Mouse (Mus musculus): Measurements from ENCODE around the gene Cdkn2d. TPM values are rescaled to one million over a fixed set of nuclear protein-coding genes. Genes with fewer than 3 reads are reported as not detected.

The Cdkn2d gene
- total RNA-seq (2023), result 100 to 1,000 TPM; 105 to 122 TPM

GRCm38 (mm10) chr9:21291022-21291787 is at the start of gene Cdkn2d:
Gene Cdkn2d (minus strand): TSS chr9:21291407.

DNA sequence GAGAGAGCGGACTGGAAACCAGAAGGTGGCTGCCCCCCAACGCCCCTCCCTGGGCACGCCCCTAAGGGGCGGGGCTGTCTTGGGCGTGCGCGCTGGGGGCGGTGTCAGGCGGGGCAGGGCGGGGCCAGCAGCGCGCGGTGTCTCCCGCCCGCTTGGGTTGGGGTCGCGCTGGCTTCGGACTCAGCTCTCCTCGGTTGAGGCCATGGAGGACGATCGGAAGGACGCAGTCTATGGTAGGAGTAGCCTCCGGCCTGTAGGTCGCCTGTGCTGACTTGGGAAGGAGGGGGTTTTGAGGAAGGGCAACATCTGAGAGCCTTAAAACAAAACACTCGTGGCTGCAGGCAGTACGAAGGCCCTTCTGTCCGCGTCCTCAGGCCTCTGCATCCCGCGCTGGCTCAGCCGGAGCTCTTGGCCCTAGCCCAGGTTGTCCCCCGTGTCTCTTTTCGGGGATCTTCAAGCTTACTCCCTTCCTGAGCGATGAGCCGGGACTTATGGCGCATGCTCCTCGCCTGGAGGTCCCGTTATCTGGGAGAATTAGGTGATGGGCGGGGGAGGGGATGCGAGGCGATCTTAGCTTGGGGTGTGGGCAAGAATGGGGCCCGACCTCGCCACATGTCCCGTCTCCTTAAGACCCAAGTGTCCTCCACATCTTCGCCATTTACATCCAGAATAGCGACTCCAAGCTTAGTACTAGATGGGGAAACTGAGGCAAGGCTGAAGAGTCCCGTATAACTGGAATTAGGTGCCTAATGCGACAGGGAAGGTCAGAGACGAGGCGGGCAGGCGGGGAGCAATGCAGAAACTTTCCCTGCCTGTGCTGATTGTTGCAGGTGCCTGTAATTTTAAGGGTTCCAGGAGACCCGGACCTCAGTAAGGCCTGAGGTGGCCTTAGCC is 29.7 kb upstream of the Cdkn2d start, which contains the start of gene Slc44a2:
Gene Slc44a2, plus strand, starts transcription at position 80 of the 894 bp plus-strand sequence.

GRCm38 (mm10) chr9:21312134-21312533 is 20.9 kb upstream of the Cdkn2d start, which contains the start of gene Ap1m2:
Gene Ap1m2 (minus strand): TSS chr9:21312337.

GRCm38 (mm10) chr9:21287571-21288402 is 3.4 kb downstream of the Cdkn2d start, which contains the start of gene Kri1:
Gene Kri1 (minus strand): TSS chr9:21287969.

GRCm38 (mm10) chr9:21265000-21265561 is 26.1 kb downstream of the Cdkn2d start, which contains the start of gene Atg4d:
Gene Atg4d (plus strand): TSS chr9:21265293.

DNA sequence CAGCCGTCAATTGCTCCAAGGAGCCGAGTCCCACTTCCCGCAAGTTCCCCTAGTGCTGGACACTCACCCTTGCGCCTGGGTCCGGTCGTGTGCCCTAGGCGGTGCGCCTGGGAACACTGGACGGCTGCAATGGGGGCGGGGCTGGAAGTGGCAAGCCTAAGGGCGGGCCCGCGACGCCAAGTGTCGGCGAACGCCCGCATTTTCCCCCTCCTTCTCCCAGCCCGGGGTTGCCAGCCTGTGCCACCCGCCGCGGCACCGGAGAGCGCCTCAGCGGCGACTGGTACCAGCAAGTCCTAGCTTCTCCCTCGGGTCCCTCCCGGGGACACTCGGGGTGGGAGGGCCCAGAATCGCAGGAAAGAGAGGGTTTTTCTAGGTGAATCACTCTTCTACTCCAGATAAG is 42.9 kb downstream of the Cdkn2d start, which contains the start of gene S1pr5:
Gene S1pr5, minus strand, starts transcription at position 118 of the 400 bp plus-strand sequence.

GRCm38 (mm10) chr9:21238733-21239464 is 52.3 kb downstream of the Cdkn2d start, which contains the start of gene Keap1:
Gene Keap1 (minus strand): TSS chr9:21239361.

Other genes with a start within 250 kb of the Cdkn2d start
- not detected for gene Zglp1, start 224.3 kb downstream of the Cdkn2d start, total RNA-seq (2023)
- gene Gm49373, start 218.3 kb downstream of the Cdkn2d start, total RNA-seq (2023), result under 1 TPM; 0.26 to 0.44 TPM
- 1 to 10 TPM; 6.6 to 8.3 TPM for gene Fdx1l, start 217.8 kb downstream of the Cdkn2d start, total RNA-seq (2023)
- 1 to 10 TPM; 2.1 to 3.0 TPM for gene Gm38431, start 199.4 kb downstream of the Cdkn2d start, total RNA-seq (2023)
- gene Raver1, start 199.4 kb downstream of the Cdkn2d start, total RNA-seq (2023), result 10 to 100 TPM; 51.8 to 54.5 TPM
- 10 to 100 TPM; 44.2 to 48.6 TPM for gene Tyk2, start 160.2 kb downstream of the Cdkn2d start, total RNA-seq (2023)
- 10 to 100 TPM; 76.1 to 82.1 TPM for gene Cdc37, start 141.4 kb downstream of the Cdkn2d start, total RNA-seq (2023)
- 1 to 10 TPM; 5.7 to 7.2 TPM for gene Pde4a, start 125.7 kb downstream of the Cdkn2d start, total RNA-seq (2023)
- 10 to 100 TPM; 25.5 to 28.8 TPM for gene Keap1, start 52.0 kb downstream of the Cdkn2d start, total RNA-seq (2023)
- gene S1pr5, start 43.0 kb downstream of the Cdkn2d start, total RNA-seq (2023), result 1 to 10 TPM; 2.3 to 3.9 TPM
- 10 to 100 TPM; 42.2 to 45.0 TPM for gene Atg4d, start 26.1 kb downstream of the Cdkn2d start, total RNA-seq (2023)
- 10 to 100 TPM; 92.2 to 97.0 TPM for gene Kri1, start 3.4 kb downstream of the Cdkn2d start, total RNA-seq (2023)
- 1 to 10 TPM; 3.4 to 4.2 TPM for gene Ap1m2, start 20.9 kb upstream of the Cdkn2d start, total RNA-seq (2023)
- gene Slc44a2, start 29.3 kb upstream of the Cdkn2d start, total RNA-seq (2023), result 100 to 1,000 TPM; 130 to 139 TPM
- gene Ilf3, start 76.5 kb upstream of the Cdkn2d start, total RNA-seq (2023), result 10 to 100 TPM; 33.6 to 41.6 TPM
- gene Qtrt1, start 120.4 kb upstream of the Cdkn2d start, total RNA-seq (2023), result 10 to 100 TPM; 15.2 to 17.4 TPM
- 100 to 1,000 TPM; 226 to 246 TPM for gene Dnm2, start 133.5 kb upstream of the Cdkn2d start, total RNA-seq (2023)
- gene Tmed1, start 218.8 kb upstream of the Cdkn2d start, total RNA-seq (2023), result 1 to 10 TPM; 5.6 to 6.5 TPM
- gene AB124611, start 234.8 kb upstream of the Cdkn2d start, total RNA-seq (2023), result 100 to 1,000 TPM; 219 to 227 TPM

Measured in neutrophil, adult 83 days (primary cell).